Mouse (Mus musculus): Measurements from ENCODE around the gene Lin9. TPM values are rescaled to one million over a fixed set of nuclear protein-coding genes. Genes with fewer than 3 reads are reported as not detected.
A peak's percentile ranks its signal among the peaks of the same experiment; 100 is the strongest.

Lin9 gene
- total RNA-seq, 2 experiments from 2014 or later = 3.5 to 3.6 TPM

DNA sequence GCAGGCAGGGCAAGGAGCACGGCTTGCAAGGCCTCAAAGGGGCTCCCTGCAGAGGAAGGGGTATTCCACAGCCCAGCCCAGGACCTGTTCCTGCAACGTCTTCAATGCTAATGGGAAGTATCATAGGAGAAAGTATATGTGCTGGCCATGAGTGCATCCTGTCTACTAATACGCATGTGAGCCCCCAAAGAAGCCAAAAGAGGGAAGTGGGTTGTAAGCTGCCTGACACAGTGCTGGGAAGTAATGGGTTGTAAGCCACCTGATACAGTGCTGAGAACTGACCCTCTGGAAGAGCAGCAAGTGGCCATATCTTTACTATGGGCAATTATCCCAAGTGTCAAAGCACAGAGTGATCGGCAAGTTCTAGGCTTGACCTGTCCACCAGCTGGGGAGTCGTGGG, 57.1 kb downstream of the Lin9 start:
- DNase-seq = no peak
- intact Hi-C loops (cut with DNase I) = no loop called here

DNA sequence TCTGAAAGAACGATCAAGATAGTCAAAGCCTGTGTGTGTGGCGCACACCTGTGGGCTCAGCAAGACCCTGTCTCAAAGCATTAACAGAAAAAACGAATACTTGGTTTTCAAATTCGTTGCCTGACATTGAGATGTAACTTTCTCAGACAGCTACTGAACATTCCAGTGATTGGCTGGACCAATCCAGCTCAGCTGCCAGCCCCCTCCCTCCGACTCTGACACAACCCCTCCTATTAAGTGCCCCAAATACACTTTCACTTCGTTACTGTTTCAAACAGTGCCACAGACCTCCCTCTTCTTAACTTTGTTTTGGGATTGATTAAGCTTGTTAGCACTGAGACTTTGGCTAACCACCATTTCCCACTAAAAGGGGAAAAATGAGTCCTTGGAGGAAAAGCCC, 62.5 kb downstream of the Lin9 start:
- DNase-seq = no peak
- intact Hi-C loops (cut with DNase I) = no loop called here

DNA sequence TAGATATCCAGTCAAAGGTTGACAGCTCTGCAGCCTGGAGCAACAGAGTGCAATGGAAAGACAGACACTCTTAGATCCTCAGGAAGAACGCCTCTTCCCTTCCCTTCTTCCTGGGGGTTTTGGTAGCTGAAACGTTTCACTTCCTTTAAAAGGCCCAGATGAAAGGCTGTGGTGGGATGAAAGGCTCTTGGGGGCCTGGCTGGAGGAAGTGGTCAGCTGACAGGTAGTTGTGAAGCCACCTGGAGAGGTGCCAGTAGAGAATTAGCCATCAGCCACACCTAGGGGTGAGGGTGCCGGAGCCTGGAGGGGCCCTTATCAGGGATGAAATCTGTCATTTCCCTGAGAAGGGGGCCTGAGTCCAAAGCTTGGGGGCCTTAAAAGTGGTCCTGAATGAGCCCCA, 66.4 kb downstream of the Lin9 start:
- no peak for DNase-seq
- intact Hi-C loops (cut with DNase I) = no loop called here

DNA sequence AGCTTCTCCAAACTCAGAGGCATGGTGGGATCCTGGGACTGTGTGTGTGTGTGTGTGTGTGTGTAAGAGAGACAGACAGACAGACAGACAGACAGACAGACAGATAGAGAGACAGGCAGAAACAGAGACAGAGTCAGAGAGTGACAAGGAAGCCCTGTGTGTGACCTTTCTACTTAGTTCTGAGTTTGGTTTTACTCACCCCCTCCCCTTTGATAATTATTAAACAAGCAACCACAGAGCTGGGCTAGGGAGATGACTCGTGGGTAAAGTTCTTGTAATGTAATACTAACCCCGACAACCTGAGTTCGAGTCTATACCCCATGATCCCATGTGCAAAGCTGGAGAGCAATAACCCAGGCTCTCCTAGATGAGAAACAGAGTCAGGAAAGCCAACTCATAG, 66.9 kb downstream of the Lin9 start:
- DNase-seq = no peak
- intact Hi-C loops (cut with DNase I) = no loop called here

DNA sequence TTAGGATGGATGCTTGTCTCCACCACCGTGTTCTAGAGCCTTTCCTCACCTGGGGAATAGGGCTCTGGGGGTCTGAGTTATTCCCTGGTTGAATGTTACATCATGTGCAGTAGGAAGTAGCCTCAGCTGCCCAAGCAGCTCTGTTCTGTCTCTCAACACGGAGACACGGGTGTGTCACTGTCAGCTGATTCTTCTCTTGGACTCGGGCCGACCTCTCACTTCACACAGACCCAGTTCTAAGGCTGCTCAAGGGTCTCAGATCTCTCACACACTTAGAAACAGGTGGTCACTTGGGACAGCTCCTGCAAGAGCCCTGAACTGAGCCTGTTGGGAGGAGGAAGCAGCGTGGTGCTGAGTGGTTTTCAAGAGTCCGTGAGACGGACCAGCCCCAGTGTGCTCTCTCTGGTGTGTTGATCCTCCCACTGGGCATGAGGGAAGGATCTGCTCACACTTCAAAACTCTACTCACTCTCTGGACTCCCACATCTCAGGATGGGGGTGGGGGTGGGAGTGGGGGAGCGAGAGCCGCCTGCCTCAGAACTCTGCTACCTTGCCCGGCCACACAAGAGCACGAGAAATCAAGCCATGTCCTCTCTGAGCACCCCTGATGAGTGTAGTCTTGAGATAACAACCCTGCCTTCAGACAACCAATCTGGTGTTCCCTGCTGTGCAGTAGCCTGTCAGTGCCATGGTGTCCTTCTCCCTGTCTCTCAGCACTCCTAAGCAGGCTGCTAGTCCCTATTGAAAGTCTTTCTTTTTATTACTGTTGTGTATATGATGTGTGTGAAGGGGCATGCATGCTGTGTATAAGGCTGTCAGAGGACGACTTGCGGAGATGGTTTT, 68.2 kb downstream of the Lin9 start:
- intact Hi-C loops (cut with DNase I) = no loop called here
- DNase-seq = no peak

DNA sequence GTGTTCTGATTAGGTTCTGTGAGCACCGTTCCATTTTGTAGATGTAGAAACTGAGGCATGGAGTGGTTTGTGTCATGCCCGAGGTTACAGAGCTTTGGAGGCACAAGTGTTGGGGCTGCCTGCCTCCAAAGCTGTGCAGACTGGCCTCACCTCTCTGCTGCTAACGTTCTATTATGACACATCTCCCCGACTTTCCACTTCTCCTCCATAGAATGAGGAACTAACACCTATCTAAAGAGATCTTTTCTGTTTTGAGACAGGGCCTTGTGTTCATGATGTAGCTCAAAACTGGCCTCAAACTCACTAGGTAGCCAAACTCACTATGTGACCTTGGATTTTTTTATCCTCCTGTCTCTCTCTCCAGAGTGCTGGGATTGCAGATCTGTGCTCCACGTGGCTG, 77.8 kb downstream of the Lin9 start:
- intact Hi-C loops (cut with DNase I) = no loop called here
- no peak for DNase-seq

DNA sequence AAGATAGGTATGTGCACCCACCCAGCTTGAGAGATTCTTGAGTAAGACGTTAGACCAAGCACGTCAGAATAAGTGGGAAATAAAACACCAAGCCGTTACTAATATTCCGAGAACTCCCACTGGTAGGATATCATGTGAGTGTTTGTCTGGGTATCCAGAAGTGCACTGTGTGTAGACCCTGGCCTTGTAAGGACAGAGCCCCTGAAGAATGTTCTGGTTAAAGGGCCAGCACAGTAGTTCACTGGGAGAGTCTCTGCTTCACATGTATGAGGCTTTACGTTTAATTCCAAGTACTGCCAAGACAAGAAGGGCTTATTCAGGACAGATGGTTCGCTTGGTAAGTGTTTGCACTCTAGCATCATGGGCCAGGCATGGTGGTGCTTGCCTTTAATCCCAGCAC, 78.5 kb downstream of the Lin9 start:
- no peak for DNase-seq
- intact Hi-C loops (cut with DNase I) = no loop called here

DNA sequence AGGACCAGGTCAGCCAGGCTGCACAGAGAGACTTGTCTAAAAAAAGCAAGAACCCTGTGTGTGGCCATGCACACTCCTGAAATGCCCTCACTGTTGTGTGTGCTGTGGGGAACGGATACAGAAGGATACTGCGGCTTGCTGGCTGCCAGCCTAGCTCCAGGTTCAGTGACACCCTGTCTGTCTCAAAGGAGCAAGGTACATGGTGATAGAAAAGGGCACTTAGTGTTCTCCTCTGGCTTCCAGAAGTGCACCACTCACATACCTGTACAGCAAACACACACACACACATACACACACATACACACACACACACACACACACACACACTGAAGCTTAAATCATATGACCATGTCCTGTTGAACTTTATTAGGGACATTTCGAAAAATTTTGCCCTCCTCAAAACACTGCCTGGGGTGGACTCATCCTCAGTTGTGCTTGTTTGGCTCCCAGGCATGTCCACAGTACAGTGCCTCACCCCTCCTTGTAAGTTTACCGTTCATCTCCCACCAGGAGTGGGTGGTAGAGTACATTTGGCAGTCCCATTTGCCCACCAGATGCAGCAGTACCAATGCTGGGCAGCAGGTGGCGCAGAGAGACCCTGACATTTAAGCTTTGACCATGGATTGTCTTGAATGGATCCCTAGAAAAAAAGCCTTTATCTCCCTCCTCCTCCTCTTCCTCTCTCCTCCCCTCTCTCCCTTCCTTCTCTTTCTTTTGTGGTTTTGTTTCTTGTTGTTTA, 79.2 kb downstream of the Lin9 start:
- intact Hi-C loops (cut with DNase I) = loop anchor here (1.0 kb wide), 1 partner anchor 44 kb away; no protein-coding TSS in a partner anchor
- DNase-seq = peak; percentile 78 to 83

DNA sequence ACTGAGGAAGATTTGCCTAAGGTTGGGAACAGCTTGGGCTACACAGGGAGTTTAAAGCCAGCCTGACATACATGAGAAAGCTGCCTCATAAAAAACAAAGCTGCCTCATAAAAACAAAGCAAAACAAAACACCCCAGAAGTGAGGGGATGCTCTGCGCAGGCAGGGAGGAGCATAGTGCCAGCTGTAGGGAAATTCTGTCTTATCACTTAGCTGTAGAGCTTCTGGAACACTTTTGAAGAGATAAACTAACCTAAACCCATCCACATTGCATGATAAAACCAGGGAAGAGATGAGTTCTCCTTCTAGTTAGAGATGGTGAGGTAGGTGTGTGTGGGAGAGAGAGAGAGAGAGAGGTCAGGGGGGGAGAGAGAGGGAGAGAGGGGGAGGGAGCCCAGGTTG, 81.7 kb downstream of the Lin9 start:
- intact Hi-C loops (cut with DNase I) = no loop called here
- DNase-seq = no peak

DNA sequence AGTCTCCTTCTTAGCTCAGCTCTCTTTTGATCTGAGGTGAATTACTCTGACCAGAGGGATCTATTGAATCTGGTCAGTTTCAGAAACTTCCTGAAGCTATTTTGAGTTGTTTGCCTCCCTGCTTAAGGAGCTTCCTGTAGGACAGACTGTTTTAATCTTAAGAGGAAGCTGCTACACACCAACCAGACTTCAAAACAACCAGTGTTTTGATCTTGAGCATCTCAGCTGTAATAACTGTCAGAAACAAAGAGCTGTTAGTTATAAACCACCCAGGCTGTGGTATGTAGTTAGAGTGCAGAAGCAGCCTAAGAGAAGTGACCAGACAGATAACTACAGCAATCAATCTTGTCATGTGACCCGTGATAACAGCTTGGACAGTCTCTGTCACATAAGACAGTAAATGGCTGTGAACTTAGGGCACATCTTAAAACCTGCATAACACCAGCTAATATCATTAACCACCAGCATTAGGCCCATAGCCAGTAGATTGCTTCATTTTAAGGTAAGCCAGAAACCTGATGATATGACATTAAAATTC, 82.8 kb downstream of the Lin9 start:
- intact Hi-C loops (cut with DNase I) = no loop called here
- no peak for DNase-seq

DNA sequence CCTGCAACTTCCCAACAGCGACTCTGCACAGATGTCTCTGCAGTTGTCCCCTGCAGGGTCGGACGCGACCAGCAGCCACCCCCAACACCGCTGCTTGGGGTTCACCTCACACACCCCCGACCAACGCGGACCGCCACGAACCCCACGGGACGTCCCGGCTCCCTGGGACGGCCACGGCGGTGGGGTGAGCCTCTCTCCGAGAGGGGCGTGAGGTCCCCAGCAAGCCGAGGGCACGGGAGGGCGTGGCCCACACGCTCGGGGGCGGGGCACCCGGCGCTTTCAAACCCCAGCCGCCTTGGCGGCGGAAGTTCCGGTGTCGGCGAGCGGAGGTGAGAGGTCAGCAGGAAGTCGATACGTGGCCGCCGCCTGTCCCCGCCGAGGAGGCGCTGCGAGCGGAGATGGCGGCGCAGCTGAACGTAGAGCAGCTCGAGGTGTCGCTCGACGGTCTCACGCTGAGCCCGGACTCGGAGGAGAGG, 84.8 kb downstream of the Lin9 start, which contains the start of gene Acbd3:
Gene Acbd3 (plus strand): TSS at position 340 of the 476 bp plus-strand sequence.
- intact Hi-C loops (cut with DNase I) = no loop called here

DNA sequence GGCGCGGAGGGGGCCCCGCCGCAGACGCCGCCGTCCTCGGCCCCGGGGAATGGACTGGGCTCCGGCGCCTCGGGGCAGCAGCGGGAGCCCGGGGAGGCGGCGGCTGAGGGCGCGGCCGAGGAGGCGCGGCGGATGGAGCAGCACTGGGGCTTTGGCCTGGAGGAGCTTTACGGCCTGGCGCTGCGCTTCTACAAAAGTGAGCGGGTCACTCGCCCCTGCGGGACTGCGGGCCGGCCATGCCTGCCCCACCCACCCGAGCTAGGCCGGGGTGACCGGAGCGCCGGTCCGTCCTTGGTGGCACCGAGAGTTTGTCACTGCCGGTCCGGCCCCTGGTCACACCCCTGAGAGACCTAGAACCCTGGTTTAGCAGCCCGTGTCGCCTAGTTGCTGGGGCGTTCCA, 85.2 kb downstream of the Lin9 start:
- intact Hi-C loops (cut with DNase I) = no loop called here
- DNase-seq = peak in 1 of 2 experiments; percentile 16

More for the DNA sequence above, 84.8 kb downstream of the Lin9 start, which contains the start of gene Acbd3:
- peak; percentile 83 to 84 for DNase-seq

DNA sequence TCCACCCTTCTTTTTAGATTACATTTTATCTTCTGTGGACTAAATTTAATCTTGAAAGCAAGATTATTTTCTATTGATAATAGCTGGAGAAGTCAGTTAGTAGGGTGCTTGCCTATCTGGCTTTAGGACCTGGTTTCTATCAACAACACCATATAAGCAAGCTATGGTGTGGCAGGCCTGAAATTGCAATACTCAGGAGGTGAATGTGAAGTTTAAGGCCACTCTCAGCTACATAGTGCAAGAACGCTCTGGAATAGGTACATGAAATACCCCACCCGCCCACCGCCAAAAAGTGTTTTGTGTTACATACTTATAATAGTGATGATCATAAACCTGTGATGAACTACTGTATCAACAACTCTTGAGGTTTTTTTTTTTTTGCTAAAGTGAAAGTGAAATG, 88.3 kb downstream of the Lin9 start:
- DNase-seq = no peak
- intact Hi-C loops (cut with DNase I) = no loop called here

Other genes with a start within 250 kb of the Lin9 start
- under 1 TPM; 0.18 to 0.42 TPM for gene Stum, start 157.6 kb upstream of the Lin9 start, total RNA-seq (2021)
- gene Parp1, start 72.2 kb upstream of the Lin9 start, total RNA-seq (2021) = 10 to 100 TPM; 59.3 to 62.7 TPM
- gene Mixl1, start 55.9 kb downstream of the Lin9 start, total RNA-seq (2021) = not detected
- gene Acbd3, start 84.9 kb downstream of the Lin9 start, total RNA-seq (2021) = 10 to 100 TPM; 10.5 to 11.4 TPM
- 100 to 1,000 TPM; 303 to 358 TPM for gene H3f3a, start 172.8 kb downstream of the Lin9 start, total RNA-seq (2021)
- gene Sde2, start 210.0 kb downstream of the Lin9 start, total RNA-seq (2021) = 1 to 10 TPM; 5.2 to 6.9 TPM